Mouse (Mus musculus): ENCODE measurements at regions not wholly inside any gene's neighbourhood (a gene's known extent, or its start where the extent isn't known, plus 50 kb on each side); places are given as distances from the start of the nearest gene placed in this dataset.

DNA sequence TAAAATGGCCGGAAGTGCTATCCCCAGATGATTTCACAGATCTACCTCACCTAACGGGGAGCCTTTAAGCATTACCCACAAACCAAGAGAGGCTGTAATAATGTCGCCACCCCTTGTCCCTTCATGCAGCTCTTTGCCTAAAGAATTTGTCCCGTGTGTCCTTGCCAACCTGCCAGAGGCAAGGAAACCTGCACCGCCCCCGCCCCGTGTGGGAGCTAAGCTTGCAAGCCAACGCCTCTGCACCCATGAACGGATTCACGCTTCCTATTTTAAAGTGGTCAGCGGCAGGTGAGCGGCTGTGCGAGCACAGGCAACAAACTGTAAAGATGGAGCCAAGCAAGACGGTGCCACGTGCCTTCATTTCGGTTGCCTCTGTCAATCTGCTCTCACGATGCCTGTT lies 63.1 kb downstream of the Gm11011 start:
- peak overlapping the region; percentile 13; the same call in 1 of the 2 replicates for H3K4me3 ChIP-seq
- no peak for TF ChIP-seq CTCF (IDR thresholded peaks at IDR 0.05)
- no peak for DNase-seq
- intact Hi-C loops (cut with DNase I), result no loop called here
- no peak overlapping the region for H3K27ac ChIP-seq

DNA sequence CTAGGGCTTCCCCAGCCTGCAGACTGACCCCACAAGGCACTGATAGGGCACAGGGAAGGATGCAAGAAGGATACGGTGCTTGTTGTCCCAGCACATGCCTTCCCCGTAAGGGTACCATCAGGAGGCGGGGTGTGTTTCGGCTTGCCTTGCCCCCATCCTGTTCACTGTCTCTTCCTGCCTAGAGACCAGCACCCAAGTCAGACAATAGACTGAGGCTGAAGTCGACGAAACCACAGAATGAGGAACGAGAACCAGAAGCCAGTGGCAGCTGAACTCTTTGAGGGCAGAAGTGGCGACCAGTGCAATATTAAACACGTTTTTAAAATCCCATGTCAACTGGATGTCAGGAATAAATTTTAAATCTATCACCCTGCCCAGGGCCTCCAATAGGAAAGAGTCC lies 67.6 kb downstream of the Gm11011 start:
- no peak for DNase-seq
- intact Hi-C loops (cut with DNase I), result no loop called here
- TF ChIP-seq CTCF (IDR thresholded peaks at IDR 0.05), result no peak
- H3K4me3 ChIP-seq, result no peak overlapping the region
- H3K27ac ChIP-seq, result no peak overlapping the region

DNA sequence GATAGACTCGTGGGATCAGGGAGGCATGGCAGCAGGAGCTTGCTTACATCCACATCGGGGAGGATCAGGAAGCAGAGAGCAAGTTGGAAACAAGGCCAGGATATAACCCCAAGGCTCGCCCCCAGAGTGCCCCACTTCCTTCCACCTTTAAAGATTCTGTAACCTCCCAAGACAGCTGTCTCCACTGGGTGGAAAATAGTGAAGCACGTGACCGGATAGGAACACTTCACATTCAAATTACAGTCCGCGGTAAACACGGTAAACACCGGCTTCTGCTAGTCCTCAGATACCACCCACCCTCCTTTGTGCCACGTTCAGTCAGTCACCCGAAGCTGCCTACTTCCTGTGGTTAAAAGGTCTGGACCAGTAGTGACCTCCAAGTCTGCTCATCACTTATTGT lies 72.2 kb downstream of the Gm11011 start:
- DNase-seq, result no peak
- intact Hi-C loops (cut with DNase I), result no loop called here
- Histone ChIP-seq H3K27ac (no peak overlapping the region), H3K4me3 (peak overlapping the region; percentile 61)
- no peak for TF ChIP-seq CTCF (IDR thresholded peaks at IDR 0.05)

DNA sequence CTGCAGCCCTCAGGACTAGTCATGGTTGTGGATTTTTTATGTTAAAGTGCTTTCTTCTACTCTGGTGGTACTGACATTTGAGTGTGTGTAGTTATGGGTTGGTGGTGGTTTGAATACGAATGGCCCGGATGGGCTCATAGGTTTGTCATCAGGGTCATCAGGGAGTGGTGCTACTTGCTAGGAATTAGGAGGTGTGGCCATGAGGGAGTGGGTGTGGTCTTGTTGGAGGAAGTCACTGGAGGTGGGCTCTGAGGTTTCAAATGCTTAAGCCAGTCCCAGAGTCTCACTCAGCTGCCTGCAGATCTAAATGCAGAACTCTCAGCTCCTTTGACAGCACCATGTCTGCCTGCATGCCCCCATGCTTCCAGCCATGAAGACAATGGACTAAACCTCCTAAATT lies 76.8 kb downstream of the Gm11011 start:
- TF ChIP-seq CTCF (IDR thresholded peaks at IDR 0.05), result no peak
- H3K27ac ChIP-seq, result no peak overlapping the region
- no peak overlapping the region for H3K4me3 ChIP-seq
- no peak for DNase-seq
- intact Hi-C loops (cut with DNase I), result no loop called here

DNA sequence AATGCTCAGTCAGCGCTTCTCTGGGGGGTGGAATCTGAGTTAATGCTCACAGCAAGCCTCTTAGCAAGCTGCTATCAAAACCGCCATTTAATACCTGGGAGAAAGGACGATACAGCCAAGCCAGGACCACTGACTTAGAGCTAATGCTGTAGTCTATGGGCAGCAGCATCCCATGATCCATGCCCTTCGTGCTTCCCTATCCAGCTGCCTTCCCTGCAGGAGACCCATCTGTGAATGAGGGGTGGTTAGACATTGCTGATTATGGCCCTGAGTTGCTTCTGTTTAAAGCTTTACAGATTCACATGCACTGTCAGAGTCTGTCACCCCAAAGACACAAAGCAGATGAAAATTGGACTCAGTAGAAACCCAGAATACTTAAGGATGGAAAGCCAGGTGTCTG lies 78.1 kb downstream of the Gm11011 start:
- intact Hi-C loops (cut with DNase I), result no loop called here
- TF ChIP-seq CTCF (IDR thresholded peaks at IDR 0.05), result no peak

DNA sequence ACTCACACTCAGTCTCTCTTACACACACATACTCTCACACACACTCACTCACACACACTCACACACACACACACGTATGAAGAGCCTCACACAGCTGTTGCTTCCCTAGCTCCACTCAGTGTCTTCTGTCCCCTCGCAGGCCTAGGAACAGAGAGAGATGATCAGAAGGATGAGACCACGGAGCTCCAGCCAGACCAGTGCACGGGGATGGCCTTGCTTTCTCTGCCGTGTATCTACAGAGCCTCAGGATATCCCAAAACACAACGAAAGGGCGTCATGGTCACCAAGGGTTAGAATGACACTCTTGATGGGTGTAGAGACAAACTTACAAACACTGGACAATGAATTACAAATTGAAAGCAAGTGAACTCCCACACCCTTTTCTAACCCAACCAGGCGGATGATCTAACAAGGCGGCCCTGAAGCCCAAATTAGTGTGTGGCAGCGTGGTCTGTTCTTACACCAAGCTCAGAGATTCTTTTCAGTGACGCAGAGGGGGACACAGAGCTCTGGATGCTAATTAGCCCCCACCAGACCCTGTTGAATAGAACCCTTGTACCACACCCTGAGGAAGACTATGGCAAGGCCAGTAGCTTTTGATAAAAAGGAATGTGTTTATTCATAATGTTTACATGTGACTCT lies 83.0 kb downstream of the Gm11011 start:
- no peak for TF ChIP-seq CTCF (IDR thresholded peaks at IDR 0.05)

More for the DNA sequence above, 78.1 kb downstream of the Gm11011 start:
- no peak overlapping the region for H3K4me3 ChIP-seq
- H3K27ac ChIP-seq, result no peak overlapping the region
- DNase-seq, result no peak

DNA sequence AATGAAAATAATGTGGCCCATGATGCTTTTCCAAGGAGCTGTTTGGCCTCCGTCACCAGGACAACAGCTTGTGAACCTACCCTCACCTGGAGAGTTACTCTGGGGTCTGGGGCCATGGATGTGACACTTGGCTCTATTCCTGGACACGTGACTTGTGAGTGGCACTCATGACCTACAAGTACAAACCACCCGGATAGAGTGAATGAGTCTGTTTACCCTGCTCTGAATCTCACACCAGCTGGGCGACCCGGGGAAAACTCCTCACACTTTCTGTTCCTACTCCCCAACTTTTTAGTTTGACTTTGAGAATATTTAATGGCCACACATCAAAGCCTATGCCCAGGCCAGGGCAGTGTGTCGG lies 84.0 kb downstream of the Gm11011 start:
- no peak for TF ChIP-seq CTCF (IDR thresholded peaks at IDR 0.05)
- DNase-seq, result no peak

More for the DNA sequence above, 83.0 kb downstream of the Gm11011 start:
- DNase-seq, result no peak
- Histone ChIP-seq H3K4me3 (no peak overlapping the region), H3K27ac (no peak overlapping the region)
- intact Hi-C loops (cut with DNase I), result no loop called here

DNA sequence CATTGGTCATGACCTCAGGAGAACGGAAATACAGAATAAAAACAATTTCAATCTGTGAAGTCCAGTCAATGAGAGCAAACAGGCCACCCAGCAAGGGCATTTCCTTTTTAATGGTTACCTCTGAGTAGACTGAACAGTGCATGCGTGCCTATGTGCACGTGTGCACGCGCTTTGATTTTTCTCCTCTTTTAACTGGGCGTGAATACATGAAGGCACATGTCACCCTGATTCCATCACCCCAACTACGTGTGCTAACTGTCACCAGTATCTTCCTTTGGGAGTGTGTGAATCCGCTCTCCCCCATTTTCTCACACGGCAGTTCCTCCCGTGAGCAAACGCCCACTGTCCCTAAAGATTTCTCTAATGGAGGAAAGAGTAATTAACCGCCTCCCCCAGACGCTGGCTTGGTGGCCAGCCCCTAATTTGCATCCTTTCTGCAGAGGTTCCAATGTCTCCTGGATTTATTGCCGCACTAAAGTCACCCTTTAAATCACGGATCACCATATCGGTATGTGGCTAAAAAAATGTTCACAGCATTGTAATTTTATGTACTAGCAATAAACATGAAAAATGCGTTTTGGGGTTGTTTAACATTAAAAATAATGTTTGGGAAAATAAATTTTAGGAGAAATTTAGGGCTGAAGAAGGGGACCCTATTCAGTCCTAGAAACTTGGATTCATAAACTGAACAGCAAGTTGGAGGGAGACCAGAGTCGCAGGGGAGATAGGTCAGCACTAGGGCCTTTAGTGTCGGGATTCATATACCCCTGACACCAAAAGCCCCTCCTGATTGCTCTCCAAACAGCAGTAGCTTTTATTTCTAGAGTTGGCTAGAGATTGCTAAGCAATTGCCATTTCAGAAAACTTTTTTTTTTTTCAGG lies 84.6 kb downstream of the Gm11011 start:
- intact Hi-C loops (cut with DNase I), result no loop called here
- no peak for DNase-seq
- H3K27ac ChIP-seq, result no peak overlapping the region
- H3K4me3 ChIP-seq, result no peak overlapping the region
- TF ChIP-seq CTCF (IDR thresholded peaks at IDR 0.05), result no peak

More for the DNA sequence above, 84.0 kb downstream of the Gm11011 start:
- Histone ChIP-seq H3K4me3 (no peak overlapping the region), H3K27ac (no peak overlapping the region)
- intact Hi-C loops (cut with DNase I), result no loop called here

DNA sequence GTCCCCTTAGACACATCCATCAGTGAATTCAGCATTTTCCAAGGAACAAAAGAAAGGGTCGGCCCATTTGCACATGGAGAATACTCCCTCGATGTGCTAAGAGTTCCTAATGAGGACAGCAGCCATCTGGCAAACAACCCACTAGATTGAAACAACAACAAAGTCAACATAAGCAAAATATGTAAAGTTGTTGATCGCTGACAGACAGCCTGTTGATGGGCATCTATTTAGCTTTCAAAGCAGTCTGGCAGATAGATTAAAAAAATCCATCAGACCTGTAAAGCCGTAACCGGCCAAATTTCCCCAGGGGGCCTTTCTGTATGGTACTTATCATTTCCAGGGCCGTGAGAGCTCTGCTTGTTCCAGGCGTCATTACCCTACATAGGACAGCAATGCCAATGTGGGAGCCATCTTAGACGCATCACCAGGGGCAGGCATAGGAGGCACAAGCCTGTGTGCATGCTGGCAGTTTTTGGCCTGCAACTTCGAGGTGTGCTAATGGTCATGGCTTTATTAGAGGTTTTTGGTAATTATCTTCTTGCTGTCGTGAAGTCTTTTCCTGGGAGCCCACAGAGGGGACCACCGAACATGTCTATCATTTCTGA lies 85.7 kb downstream of the Gm11011 start:
- TF ChIP-seq CTCF (IDR thresholded peaks at IDR 0.05), result no peak
- no peak for DNase-seq
- no peak overlapping the region for H3K4me3 ChIP-seq
- no peak overlapping the region for H3K27ac ChIP-seq
- intact Hi-C loops (cut with DNase I), result no loop called here

DNA sequence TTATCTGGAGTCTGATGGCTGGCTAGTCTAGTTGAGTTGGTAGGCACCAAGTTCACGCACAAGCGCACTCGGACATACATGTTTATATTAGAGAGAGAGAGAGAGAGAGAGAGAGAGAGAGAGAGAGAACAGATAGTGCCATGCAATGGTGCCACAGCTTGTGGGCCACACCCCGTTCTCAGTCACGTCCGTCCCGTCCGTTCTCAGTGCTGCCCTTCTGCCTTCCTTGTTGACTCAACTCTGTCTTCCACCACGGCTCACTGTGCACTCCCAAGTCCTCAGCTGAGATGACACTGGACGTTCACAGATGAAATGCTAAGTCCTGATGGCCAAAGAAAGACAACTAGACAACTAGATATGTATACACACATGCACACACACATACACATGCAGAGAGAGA lies 92.2 kb downstream of the Gm11011 start:
- intact Hi-C loops (cut with DNase I), result no loop called here
- H3K27ac ChIP-seq, result no peak overlapping the region

DNA sequence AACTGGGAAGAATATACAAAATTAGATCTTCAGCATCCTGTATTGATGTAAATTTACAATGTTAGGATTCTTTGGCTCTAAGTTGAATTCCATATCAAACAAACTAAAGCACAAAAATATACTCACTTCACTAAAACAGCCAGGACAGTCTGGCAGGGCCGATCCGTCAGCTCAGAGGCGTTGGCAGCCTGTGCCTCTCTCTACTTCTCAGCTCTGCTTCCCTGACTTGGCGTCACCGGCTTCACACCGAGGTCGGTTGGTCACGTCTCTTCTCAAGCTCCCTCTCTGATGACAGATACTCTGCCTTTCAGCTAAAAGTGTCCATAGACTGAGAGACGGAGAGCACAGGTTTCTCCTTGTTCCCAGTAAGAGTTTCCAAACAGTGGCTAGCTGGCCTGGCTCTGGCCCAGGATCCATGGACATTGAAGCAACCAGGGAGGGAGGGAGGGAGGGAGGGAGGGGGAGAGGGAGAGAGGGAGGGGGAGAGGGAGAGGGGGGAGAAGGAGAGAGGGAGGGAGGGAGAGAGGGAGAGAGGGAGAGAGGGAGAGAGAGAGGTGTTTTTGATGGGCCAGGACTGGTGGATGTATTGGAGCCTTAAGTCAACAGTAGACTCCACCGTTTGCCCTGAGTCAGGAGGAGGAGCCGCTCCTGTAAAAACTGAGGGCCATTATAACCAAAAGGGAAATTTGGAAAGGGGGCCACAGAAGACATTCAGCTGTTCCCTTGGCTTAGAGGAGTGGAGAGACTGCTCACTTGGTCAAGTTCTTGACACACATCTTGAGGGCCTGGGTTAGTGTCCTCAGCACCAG lies 92.8 kb downstream of the Gm11011 start:
- Histone ChIP-seq H3K27ac (no peak overlapping the region), H3K4me3 (no peak overlapping the region)
- no peak for TF ChIP-seq CTCF (IDR thresholded peaks at IDR 0.05)
- intact Hi-C loops (cut with DNase I), result no loop called here
- DNase-seq, result no peak

More for the DNA sequence above, 92.2 kb downstream of the Gm11011 start:
- no peak overlapping the region for H3K4me3 ChIP-seq
- DNase-seq, result no peak
- TF ChIP-seq CTCF (IDR thresholded peaks at IDR 0.05), result no peak

DNA sequence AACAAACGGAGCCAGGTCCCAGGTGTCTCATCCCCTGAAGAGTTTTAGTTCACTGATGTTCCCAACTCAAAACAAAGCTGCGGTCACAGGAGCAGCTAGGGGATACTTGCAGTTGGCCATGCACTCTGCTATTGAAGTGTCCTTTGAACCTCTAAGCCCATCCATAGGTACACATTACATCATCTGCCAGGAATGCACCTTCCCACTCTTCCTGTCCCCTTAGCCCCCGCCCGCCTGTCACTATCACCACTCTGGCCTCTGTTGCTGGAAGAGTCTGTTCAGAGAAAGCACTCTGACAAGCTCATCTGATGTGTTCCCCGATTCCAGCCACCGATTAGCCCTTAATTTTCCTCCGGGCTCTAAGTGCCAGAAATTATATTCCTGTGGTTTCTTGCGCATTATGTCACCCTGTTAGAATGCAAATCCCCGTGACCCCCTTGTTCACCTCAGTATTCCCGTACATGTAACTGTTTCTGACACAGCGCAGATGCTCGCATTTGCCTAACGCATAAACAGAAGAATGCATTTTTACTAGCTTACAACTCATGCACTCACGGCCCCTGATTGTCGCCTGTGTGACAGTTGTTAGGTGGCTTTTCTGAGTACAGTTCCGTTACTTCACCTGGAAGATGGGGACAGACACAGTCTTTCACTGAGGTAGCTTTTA lies 93.8 kb downstream of the Gm11011 start:
- no peak overlapping the region for H3K4me3 ChIP-seq
- TF ChIP-seq CTCF (IDR thresholded peaks at IDR 0.05), result no peak
- intact Hi-C loops (cut with DNase I), result no loop called here
- no peak overlapping the region for H3K27ac ChIP-seq
- no peak for DNase-seq

All from gastrocnemius, adult 2 months (tissue).